Mouse (Mus musculus) ES-CJ7 (cell line): Measurements from ENCODE around the gene Vps37d.
A peak's percentile ranks its signal among the peaks of the same experiment; 100 is the strongest.
"Not testable (repeated sequence)": the region's sequence is repeated elsewhere in the genome, so short reads cannot be mapped to it uniquely, and the experiment has no call there.

Experiments used
- DNase-seq: peaks from one replicate; pipeline ENCODE4 v3.0.0; 2011; ENCODE audit warnings: low read depth, low spot score

Gene Vps37d

GRCm38 (mm10) chr5:135075655-135076054 is 2.4 kb downstream of the Vps37d start:
- DNase-seq, result peak; percentile 55

GRCm38 (mm10) chr5:135073349-135074150 is 4.5 kb downstream of the Vps37d start:
- peak; percentile 48 for DNase-seq

GRCm38 (mm10) chr5:135072720-135073119 is 5.3 kb downstream of the Vps37d start:
- DNase-seq, result peak; percentile 79

GRCm38 (mm10) chr5:135072061-135072460 is 6.0 kb downstream of the Vps37d start:
- peak; percentile 73 for DNase-seq

- DNase-seq, result no peak
Observed at GRCm38 (mm10) chr5:135070448-135070847, 7.6 kb downstream of the Vps37d start.

- DNase-seq, result no peak
Observed at GRCm38 (mm10) chr5:135066008-135066407, 12.1 kb downstream of the Vps37d start.

GRCm38 (mm10) chr5:135064909-135065446 is 13.1 kb downstream of the Vps37d start, which contains the start of gene Bud23:
TSS of gene Bud23 (minus strand) at chr5:135064959.
- not testable (repeated sequence) for DNase-seq

GRCm38 (mm10) chr5:135064382-135064766 is 13.7 kb downstream of the Vps37d start:
- no peak for DNase-seq

GRCm38 (mm10) chr5:135063629-135064381 is 14.3 kb downstream of the Vps37d start, which contains the start of gene Dnajc30:
TSS of gene Dnajc30 (plus strand) at chr5:135064202.
- peak; percentile 97 for DNase-seq

GRCm38 (mm10) chr5:135053356-135053755 is 24.7 kb downstream of the Vps37d start:
- no peak for DNase-seq

- peak; percentile 64 for DNase-seq
Observed at GRCm38 (mm10) chr5:135049268-135049667, 28.8 kb downstream of the Vps37d start.

GRCm38 (mm10) chr5:135048539-135048938 is 29.5 kb downstream of the Vps37d start:
- DNase-seq, result no peak

GRCm38 (mm10) chr5:135044575-135044974 is 33.5 kb downstream of the Vps37d start:
- no peak for DNase-seq

- peak; percentile 94 for DNase-seq
Observed at GRCm38 (mm10) chr5:135042105-135042788, 35.8 kb downstream of the Vps37d start.

- no peak for DNase-seq
Observed at GRCm38 (mm10) chr5:135040777-135041176, 37.3 kb downstream of the Vps37d start.

- DNase-seq, result no peak
Observed at GRCm38 (mm10) chr5:135040059-135040458, 38.0 kb downstream of the Vps37d start.

- no peak for DNase-seq
Observed at GRCm38 (mm10) chr5:135039541-135039940, 38.5 kb downstream of the Vps37d start.

- DNase-seq, result no peak
Observed at GRCm38 (mm10) chr5:135037946-135038345, 40.1 kb downstream of the Vps37d start.

GRCm38 (mm10) chr5:135035608-135036359 is 42.3 kb downstream of the Vps37d start:
- no peak for DNase-seq

- DNase-seq, result no peak
Observed at GRCm38 (mm10) chr5:135034593-135034992, 43.5 kb downstream of the Vps37d start.

- DNase-seq, result no peak
Observed at GRCm38 (mm10) chr5:135032581-135032980, 45.5 kb downstream of the Vps37d start.
